Mouse (Mus musculus): ENCODE results near the gene Gria3.

DNA sequence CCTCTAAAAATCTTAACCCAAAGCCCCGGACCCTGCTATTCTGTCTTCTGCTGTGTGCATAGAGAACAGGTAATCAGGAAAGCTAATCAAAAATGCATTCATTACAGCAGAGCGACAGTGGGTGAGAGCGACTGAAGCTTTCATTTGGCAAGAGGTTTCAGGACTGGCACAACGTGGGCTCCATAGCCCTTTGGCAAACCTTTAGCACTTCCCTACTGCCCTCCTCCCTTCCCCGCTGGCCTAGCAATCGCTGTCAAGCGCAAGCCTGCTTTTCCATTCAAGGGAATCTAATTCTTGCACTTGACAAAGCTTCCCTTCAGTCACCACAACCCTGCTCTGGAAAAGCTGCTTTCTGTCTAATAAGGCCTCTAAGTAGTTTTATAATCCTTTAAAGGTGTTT lies 13.6 kb upstream of the Gria3 start:
- TF ChIP-seq POLR2A (IDR thresholded peaks at IDR 0.05; ENCODE audit: borderline replicate concordance, extremely low read depth, low read depth, low read length) (no peak), CTCF (IDR thresholded peaks at IDR 0.05; ENCODE audit: insufficient read depth, low read length) (no peak)

All from lung, adult 2 months (tissue).